Mouse (Mus musculus) megakaryocyte, adult 5-6 weeks (primary cell): ENCODE measurements around the gene Nrap. TPM values are rescaled to one million over a fixed set of nuclear protein-coding genes. Genes with fewer than 3 reads are reported as not detected.

Experiments
- ATAC-seq: 2 replicates; pipeline ENCODE4 v1.8.0; 2016; ENCODE audit warnings: mild to moderate bottlenecking, inconsistent platforms; ENCODE audit not compliant: poor library complexity, severe bottlenecking
- total RNA-seq, 2 experiments: library from RNA; stranded (forward) in 1 of 2; stranded (reverse) in 1 of 2; fragments of 153-499, 151-499 nt in 1 of 2; fragments of 221-1000, 200-1000 nt in 1 of 2; gene quantifications; 2 replicates each; pipeline versions ENCODE4 v1.2.3 to v1.2.4; 2015 to 2017

The Nrap gene
- total RNA-seq, 2 experiments from 2014 or later = 0.02 to 0.04 TPM

GRCm38 (mm10) chr19:56320186-56320860 is 69.5 kb downstream of the Nrap start:
- ATAC-seq = peak; percentile 62

DNA sequence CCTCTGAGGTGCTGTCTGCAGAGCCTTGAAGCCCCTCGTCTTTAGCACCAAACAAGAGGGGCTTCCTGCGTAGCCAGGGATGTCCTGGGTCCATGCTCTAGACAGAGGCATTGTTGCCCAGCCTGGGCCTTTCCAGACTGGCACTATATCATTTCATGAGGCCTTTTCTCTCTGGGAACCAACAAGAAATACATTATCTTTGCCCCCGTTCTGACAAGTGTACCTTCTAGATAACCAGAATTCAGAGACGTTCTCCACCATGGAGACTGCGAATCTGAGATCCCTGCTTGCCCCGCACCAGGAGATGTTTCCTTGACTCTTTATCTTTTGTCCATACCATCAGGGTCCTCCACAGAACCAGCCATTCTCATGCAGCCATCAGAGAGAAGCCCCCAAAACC is 70.2 kb downstream of the Nrap start:
- ATAC-seq = no peak

- no peak for ATAC-seq
These were observed 70.6 kb downstream of the Nrap start for GRCm38 (mm10) chr19:56319219-56319618.

DNA sequence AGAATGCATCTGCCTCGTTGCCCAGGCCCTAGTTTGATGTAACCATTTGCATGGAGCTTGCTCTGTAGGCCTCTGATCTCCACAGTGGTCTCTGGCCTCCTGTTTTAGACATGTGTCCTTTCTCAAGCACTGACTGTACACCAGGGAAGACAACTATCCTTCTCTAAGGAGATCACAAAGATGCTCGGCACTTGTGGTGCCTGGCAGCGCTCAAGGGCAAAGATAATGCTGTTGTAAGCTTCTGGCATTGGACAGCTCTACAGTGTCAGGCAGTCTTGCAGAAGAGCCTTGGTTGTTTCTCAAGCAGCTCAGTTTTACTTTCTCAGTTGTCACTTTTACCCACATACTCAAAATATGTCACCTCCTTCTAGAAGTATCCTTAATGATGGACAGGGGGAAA is 73.3 kb downstream of the Nrap start:
- no peak for ATAC-seq

GRCm38 (mm10) chr19:56300835-56301234 is 89.0 kb downstream of the Nrap start:
- ATAC-seq = no peak

GRCm38 (mm10) chr19:56297264-56297663 is 92.6 kb downstream of the Nrap start:
- ATAC-seq = no peak

- peak; percentile 41; the same call in 1 of the 2 replicates for ATAC-seq
These were observed 93.2 kb downstream of the Nrap start for GRCm38 (mm10) chr19:56296668-56297067.

GRCm38 (mm10) chr19:56294654-56295399 is 95.0 kb downstream of the Nrap start:
- ATAC-seq = peak; percentile 89

- no peak for ATAC-seq
These were observed 97.5 kb downstream of the Nrap start for GRCm38 (mm10) chr19:56292335-56292734.

GRCm38 (mm10) chr19:56291898-56292297 is 97.9 kb downstream of the Nrap start:
- ATAC-seq = no peak

- ATAC-seq = no peak
These were observed 100.2 kb downstream of the Nrap start for GRCm38 (mm10) chr19:56289642-56290041.

DNA sequence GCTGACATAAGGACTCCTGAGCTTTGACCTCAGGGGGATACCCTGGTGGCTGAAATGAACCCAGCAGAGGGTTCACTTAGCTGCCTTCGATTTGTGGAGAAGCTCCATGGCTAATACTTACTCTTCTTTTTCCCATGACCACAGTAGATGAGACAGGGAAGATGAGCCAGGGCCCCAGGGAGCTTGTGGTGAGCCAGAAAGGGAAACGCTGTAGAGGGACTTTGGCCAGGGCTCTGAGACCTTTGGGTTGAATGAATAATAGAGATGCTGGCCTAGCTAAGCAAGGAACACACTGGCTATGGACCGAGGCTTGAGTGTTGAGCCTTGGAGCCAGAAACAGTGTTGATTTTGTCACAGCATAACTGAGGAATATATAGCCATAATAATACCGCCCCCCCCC is 101.4 kb downstream of the Nrap start:
- ATAC-seq = no peak

- no peak for ATAC-seq
These were observed 102.1 kb downstream of the Nrap start for GRCm38 (mm10) chr19:56287580-56288367.

GRCm38 (mm10) chr19:56286866-56287265 is 103.0 kb downstream of the Nrap start, which contains the start of gene Habp2:
Gene Habp2 (plus strand): TSS chr19:56287137.
- ATAC-seq = no peak

DNA sequence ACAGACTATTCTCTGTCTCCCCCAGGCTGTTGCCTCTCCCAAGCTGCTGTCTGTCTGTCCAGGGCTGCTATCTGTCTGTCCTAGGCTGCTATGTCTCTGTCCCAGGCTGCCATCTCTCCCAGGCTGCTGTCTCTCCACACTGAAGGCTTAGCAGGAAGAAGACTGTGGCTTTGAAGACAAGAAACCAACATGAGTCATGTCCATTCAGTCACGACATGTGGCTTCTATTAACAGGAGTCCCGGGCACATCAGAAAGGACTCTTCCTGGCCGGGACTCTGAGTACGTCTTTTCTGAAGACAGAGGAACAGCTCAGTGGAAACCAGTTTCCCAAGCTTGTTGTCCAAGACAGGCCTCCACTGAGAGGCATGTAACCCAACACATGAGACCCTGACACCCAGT is 104.6 kb downstream of the Nrap start:
- no peak for ATAC-seq

DNA sequence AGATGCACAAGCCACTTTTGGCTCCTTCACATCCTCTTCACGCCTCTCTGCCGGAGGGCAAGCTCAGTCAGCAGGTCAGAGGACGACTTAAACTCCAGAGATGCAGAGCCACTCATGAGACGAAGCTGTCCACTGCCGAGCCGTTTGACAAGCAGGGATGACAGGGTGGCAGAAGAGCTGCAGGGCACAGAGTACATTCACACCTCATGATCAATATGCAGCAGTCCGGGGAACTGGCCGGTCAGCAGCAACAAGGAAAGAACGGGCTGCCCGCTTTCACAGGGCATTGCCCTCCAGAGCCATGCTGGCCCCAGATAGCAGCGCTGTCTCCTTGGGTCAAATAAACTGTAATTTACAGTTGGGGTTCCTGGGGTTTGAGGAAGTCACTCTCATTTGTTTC is 111.5 kb downstream of the Nrap start:
- ATAC-seq = no peak

GRCm38 (mm10) chr19:56277951-56278350 is 111.9 kb downstream of the Nrap start:
- no peak for ATAC-seq

DNA sequence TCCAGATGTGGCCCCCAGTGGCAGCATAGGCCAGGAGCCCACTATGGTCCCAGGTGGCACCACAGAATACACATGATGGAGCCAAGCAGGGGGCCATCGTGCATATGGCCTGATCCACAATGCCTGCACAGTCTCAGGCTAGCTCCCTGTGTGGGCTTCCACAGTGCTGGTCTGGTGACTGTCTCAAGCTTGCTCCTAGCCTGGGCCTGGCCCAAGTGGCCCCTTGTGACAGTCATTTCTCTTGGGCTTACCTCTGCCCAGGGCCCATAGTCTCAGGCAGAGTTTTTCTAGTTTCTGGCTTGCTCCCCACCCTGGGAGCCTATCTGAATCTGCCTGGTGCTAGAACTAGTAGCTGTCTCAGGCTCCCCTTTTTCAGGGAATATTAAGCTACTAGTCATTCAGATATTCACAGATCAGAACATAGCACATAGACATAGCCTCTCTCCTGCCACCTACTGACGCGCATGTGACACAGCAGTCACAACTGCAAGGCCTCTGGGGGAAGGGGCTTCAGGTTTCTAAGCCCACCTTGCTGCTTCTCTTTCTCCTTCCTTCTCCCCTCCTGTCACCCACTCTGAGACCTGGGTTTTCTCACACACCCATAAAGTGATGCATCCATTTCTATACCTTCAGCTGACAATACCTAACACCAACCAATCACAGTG is 112.6 kb downstream of the Nrap start:
- no peak for ATAC-seq

DNA sequence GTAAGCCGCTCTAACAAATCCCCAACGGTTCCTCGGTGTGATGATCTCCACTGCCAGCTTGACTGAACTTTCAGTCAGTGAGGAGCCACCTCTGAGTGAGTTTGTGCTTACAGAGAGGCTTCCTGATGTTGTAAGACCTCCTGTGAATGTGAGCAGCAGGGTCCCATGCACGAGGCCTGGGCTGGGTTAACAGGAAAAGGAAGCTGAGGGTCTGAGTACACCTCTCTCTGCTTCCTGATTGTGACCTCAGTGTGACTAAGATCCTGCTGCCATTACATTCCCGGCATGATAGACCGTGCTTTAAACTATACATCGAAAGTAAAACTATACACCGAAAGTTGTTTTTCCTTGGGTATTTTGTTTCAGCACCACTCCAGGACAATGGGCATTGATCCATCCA is 117.8 kb downstream of the Nrap start:
- peak; percentile 56 for ATAC-seq
